Mouse (Mus musculus) Patski (cell line): ENCODE measurements around the gene AC134908.4. TPM values are rescaled to one million over a fixed set of nuclear protein-coding genes. Genes with fewer than 3 reads are reported as not detected.

Source experiments
- ATAC-seq: fragments of 100-300 bp; one replicate; pipeline ENCODE4 v1.8.0; 2021
- CTCF ChIA-PET: fragments of 350-600 bp; sonication (Branson Sonifier 250); formaldehyde crosslinking; loops from one replicate; lab custom pipeline; 2022; ENCODE audit warnings: inconsistent platforms; lab: Charles Lee
- POLR2A ChIA-PET: fragments of 350-600 bp; sonication (Branson Sonifier 250); formaldehyde crosslinking; loops from one replicate; lab custom pipeline; 2022; ENCODE audit warnings: antibody characterized with exemption, inconsistent platforms; lab: Charles Lee
- DNase-seq: peaks from one replicate; pipeline ENCODE4 v3.0.0-alpha.2; 2011; ENCODE audit warnings: low read depth, low spot score
- H3K27me3 ChIP-seq: fragments of 371-371 bp; one replicate; pipeline ENCODE4 v1.5.1; 2021
- CTCF ChIP-seq: fragments of 100-300 bp; IDR thresholded peaks from one replicate; pipeline ENCODE4 v1.5.1; 2021
- in situ Hi-C: fragments of 300-500 bp; cut with MboI; formaldehyde crosslinking; loops from 3 replicates; pipeline ENCODE4 v1.11.1; 2018; ENCODE audit warnings: low pct_unique_long_range_greater_than_20kb, mixed read lengths
- polyA plus RNA-seq: library from polyadenylated mRNA; unstranded; gene quantifications from one replicate; pipeline ENCODE4 v1.2.3, GENCODE M21; 2021

AC134908.4 gene
- polyA plus RNA-seq, 1 experiment from 2014 or later: 0.09 TPM

- in situ Hi-C loops: no loop called here
- DNase-seq: no peak
- no peak for ATAC-seq
- no peak for TF ChIP-seq CTCF
- ChIA-PET CTCF (interaction anchor here (1.2 to 3.2 kb wide), 2 partner anchors 9 to 58 kb away, joined by 3 to 11 read pairs; no protein-coding TSS in a partner anchor), POLR2A (no interaction called here)
- H3K27me3 ChIP-seq: no peaks in the 10 kb centered on the region
Measured at GRCm38 (mm10) chr17:25791843-25792527, 3.5 kb downstream of the AC134908.4 start.

- in situ Hi-C loops: no loop called here
- DNase-seq (no peak), ATAC-seq (no peak)
- TF ChIP-seq CTCF: no peak
- no peaks in the 10 kb centered on the region for H3K27me3 ChIP-seq
- ChIA-PET CTCF (interaction anchor here (3.2 kb wide), 1 partner anchor 10 kb away, joined by 11 read pairs; no protein-coding TSS in a partner anchor), POLR2A (no interaction called here)
Measured at GRCm38 (mm10) chr17:25791320-25791842, 4.1 kb downstream of the AC134908.4 start.

GRCm38 (mm10) chr17:25786781-25787504 lies 8.5 kb downstream of the AC134908.4 start:
- ChIA-PET CTCF (interaction anchor here (0.9 kb wide), 1 partner anchor 14 kb away, joined by 4 read pairs; no protein-coding TSS in a partner anchor), POLR2A (interaction anchor here (0.7 kb wide), 1 partner anchor 13 kb away, joined by 3 read pairs; the partner anchor contains the start of gene Narfl)
- no peak for ATAC-seq
- no peaks in the 10 kb centered on the region for H3K27me3 ChIP-seq
- in situ Hi-C loops: no loop called here
- TF ChIP-seq CTCF: no peak
- DNase-seq: no peak

GRCm38 (mm10) chr17:25786280-25786679 lies 9.2 kb downstream of the AC134908.4 start, which contains the start of gene Ccdc78:
Ccdc78 (plus strand) TSS chr17:25786580.
- DNase-seq: no peak
- ChIA-PET CTCF (interaction anchor here (2.4 kb wide), 1 partner anchor 15 kb away, joined by 9 read pairs; no protein-coding TSS in a partner anchor), POLR2A (no interaction called here)
- no peak for TF ChIP-seq CTCF
- no peak for ATAC-seq
- in situ Hi-C loops: no loop called here
- H3K27me3 ChIP-seq: no peaks in the 10 kb centered on the region

- no peaks in the 10 kb centered on the region for H3K27me3 ChIP-seq
- TF ChIP-seq CTCF: no peak
- in situ Hi-C loops: no loop called here
- ChIA-PET CTCF (interaction anchor here (1.3 to 2.4 kb wide), 3 partner anchors 10 to 69 kb away, joined by 3 to 9 read pairs (median 4); partner anchors contain the start of gene AC134908.4), POLR2A (no interaction called here)
- ATAC-seq (peak; percentile 27), DNase-seq (peak; percentile 75)
Measured at GRCm38 (mm10) chr17:25785281-25785745, 10.1 kb downstream of the AC134908.4 start, which contains the start of gene Haghl. Haghl (minus strand) TSS chr17:25785673.

GRCm38 (mm10) chr17:25783861-25784574 lies 11.4 kb downstream of the AC134908.4 start:
- DNase-seq (no peak), ATAC-seq (no peak)
- POLR2A ChIA-PET: no interaction called here
- H3K27me3 ChIP-seq: no peaks in the 10 kb centered on the region
- in situ Hi-C loops: no loop called here
- CTCF ChIA-PET: interaction anchor here (1.3 to 2.4 kb wide), 3 partner anchors 11 to 68 kb away, joined by 3 to 9 read pairs (median 4); partner anchors contain the start of gene AC134908.4
- no peak for TF ChIP-seq CTCF

- no peak for ATAC-seq
- in situ Hi-C loops: no loop called here
- CTCF ChIA-PET: no interaction called here
- TF ChIP-seq CTCF: no peak
- H3K27me3 ChIP-seq: no peaks in the 10 kb centered on the region
- DNase-seq: no peak
- POLR2A ChIA-PET: no interaction called here
Measured at GRCm38 (mm10) chr17:25783086-25783485, 12.4 kb downstream of the AC134908.4 start.

GRCm38 (mm10) chr17:25781339-25781738 lies 14.1 kb downstream of the AC134908.4 start:
- CTCF ChIA-PET: interaction anchor here (1.1 kb wide), 1 partner anchor 19 kb away, joined by 3 read pairs; no protein-coding TSS in a partner anchor
- POLR2A ChIA-PET: interaction anchor here (1.2 kb wide), 1 partner anchor 54 kb away, joined by 3 read pairs; no protein-coding TSS in a partner anchor
- ATAC-seq (no peak), DNase-seq (no peak)
- TF ChIP-seq CTCF: no peak
- no peaks in the 10 kb centered on the region for H3K27me3 ChIP-seq
- in situ Hi-C loops: no loop called here

GRCm38 (mm10) chr17:25777948-25778347 lies 17.5 kb downstream of the AC134908.4 start:
- DNase-seq (no peak), ATAC-seq (no peak)
- ChIA-PET POLR2A (interaction anchor here (1.0 kb wide), 1 partner anchor 15 kb away, joined by 3 read pairs; the partner anchor contains the start of gene Fam173a), CTCF (no interaction called here)
- in situ Hi-C loops: no loop called here
- no peak for TF ChIP-seq CTCF
- H3K27me3 ChIP-seq: no peaks in the 10 kb centered on the region
